Mouse (Mus musculus) heart, postnatal 0 days (tissue): ENCODE results near the gene Mcl1.

Experiments used
- CTCF ChIP-seq: IDR thresholded peaks from 2 replicates; pipeline ENCODE4 v1.5.1; 2016; ENCODE audit warnings: antibody characterized with exemption, control low read depth, low read depth
- EP300 ChIP-seq: IDR thresholded peaks from 2 replicates; pipeline ENCODE4 v1.6.1; 2016; ENCODE audit warnings: antibody characterized with exemption, low read depth

DNA sequence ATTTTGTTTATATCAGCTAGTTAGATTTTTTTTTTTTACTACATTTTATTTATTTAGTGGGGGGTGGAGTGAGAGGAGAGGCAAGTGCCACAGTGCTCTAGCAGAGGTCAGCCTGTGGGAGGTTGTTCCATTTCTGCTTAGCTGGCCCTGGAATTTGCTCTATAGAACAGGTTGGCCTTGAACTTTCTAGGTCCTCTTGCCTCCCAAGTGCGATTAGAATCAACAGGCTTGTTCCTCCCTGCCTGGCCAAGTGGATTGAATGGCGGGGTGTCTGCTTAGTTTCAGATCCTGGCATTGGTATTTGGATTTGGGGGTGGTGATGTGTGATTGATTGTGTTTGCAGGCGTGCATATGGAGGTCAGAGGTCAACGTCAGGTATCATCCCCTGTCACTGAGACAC is 22.5 kb upstream of the Mcl1 start:
- no peak for TF ChIP-seq CTCF
- TF ChIP-seq EP300, result no peak
